Mouse (Mus musculus) left cerebral cortex, postnatal 10 days (tissue): ENCODE results near the gene Jaml. TPM values are rescaled to one million over a fixed set of nuclear protein-coding genes. Genes with fewer than 3 reads are reported as not detected.

Experiments
- DNase-seq, 2 experiments: peaks; one replicate each; pipeline ENCODE4 v3.0.0; 2021 to 2022; ENCODE audit warnings: low spot score in 2 of 2, mixed read lengths in 1 of 2; ENCODE audit errors: extremely low spot score in 1 of 2
- intact Hi-C: fragments of 180-260 bp; cut with DNase I; formaldehyde crosslinking; loops from one replicate; pipeline ENCODE4 v1.15.1; 2025
- total RNA-seq, 2 experiments: library from RNA; stranded (reverse); gene quantifications; 2 replicates each; pipeline ENCODE4 v1.2.3; 2021

Jaml gene
- total RNA-seq, 2 experiments from 2014 or later = 0.88 to 1.1 TPM

DNA sequence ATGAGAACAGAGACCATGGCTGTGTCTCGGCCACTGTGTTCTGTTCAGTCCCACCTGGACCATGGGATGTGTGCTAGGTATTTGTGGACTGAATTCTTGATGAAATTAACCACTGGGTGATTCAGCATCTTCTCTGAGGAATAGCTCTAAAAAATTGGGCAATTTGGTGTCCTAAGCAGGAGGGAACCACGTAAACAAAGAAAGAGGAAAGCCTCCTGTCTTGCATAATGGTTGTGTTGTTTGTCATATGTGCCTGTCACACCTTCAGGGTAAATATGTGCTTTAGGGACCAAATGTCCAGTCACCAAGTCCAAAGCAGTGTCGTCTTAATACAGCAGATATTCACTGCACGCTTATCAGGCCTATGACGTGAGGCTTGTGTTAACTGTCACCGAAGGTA lies 14.6 kb upstream of the Jaml start:
- intact Hi-C loops = no loop called here

DNA sequence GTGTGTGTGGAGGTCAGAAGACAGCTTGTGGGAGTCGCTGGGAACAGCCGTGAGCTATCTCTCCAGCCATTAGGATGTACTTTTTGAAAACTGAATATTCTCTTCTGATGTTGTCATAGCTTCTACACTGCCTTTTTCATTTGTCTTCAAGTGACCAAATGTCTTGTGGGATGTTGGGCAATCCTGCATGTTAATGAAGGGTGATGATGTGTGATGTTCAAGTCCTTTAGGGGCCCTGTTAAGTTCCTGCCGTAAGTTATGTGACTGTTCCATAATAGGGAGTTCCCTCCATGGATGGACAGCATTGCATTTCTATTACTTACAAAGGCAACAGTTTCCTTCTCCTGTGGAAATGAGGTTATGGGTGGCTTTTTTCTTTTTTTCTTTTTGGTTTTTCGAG lies 12.2 kb upstream of the Jaml start:
- DNase-seq = no peak
- intact Hi-C loops = no loop called here

More for the DNA sequence above, 14.6 kb upstream of the Jaml start:
- no peak for DNase-seq

DNA sequence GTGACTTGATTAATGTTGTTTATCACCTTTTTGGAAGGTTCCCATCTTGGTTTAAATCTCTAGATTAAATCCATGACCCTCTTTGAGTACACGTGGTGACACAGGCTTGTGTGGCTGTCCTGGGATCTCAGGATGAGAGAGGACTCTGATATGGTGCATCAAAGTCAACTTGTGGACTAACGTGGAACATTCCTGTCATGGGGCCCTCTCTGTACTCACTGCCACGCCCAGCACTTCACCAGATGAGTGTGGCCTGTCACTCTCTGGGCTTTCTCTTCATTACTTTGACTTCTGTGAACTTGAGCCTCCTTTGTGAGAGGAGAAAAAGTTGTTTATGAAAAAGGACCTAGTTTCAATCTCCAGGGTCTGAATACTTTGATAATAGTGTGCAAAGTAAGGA lies 7.2 kb upstream of the Jaml start:
- intact Hi-C loops = no loop called here
- no peak for DNase-seq

DNA sequence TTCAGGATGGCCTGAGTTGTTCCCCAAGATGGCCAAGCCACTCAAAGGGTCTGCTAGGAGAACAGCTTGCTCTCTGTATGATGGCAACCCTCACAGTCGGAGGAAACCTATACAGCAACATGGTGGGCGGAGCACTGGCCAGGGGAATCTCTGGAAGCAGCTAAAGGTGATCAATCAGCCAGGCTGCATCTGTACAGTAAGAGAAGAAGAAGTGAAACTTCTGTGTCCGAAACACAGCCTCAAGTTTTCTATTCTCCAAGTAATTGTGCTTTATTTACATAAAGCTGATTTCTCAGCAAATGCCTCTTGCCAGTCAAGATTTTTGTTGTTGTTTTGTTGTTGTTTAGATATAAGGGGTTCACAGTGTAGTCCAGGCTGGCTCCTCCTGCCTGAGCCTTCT lies 1.1 kb upstream of the Jaml start:
- no peak for DNase-seq
- intact Hi-C loops = no loop called here

DNA sequence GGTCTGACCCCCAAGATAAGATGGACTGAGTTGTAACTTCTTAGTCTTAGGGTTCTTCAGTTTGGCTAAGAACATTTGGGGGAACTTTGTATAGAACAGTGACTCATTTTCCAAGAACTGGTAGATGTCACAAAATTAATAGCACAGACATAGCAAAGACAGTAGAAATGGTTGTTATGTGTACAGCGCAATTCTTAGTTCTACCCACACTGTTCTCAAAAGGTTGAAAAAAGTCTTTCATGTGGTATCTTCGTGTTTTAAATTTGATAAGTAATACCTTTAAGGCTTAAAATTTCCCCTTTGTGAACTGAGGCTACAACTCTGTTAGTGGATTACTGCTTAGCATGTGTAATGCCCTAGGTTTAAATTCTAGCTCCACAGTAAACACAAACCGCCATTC lies 4.1 kb downstream of the Jaml start:
- intact Hi-C loops = no loop called here
- DNase-seq = no peak

DNA sequence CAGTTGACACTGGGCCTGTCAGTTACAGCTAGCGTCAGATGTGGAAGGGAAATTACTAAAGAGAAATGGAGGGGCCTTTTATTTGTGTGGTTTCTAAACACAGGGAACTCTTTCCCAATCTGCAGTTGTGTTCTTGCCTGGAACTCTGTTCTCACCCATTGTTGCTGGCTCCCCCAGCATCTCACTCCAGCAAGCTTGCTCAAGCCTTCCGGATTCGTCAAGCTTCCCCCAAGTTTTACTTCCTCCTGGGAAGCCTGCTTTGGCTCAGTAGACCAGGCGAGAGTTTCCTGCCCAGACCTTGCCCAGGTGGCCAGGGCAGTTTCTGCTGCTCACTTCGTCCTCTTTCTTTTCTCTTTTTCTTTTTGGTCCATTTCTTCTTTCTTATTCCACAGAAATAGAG lies 5.6 kb downstream of the Jaml start:
- intact Hi-C loops = no loop called here
- DNase-seq = no peak

DNA sequence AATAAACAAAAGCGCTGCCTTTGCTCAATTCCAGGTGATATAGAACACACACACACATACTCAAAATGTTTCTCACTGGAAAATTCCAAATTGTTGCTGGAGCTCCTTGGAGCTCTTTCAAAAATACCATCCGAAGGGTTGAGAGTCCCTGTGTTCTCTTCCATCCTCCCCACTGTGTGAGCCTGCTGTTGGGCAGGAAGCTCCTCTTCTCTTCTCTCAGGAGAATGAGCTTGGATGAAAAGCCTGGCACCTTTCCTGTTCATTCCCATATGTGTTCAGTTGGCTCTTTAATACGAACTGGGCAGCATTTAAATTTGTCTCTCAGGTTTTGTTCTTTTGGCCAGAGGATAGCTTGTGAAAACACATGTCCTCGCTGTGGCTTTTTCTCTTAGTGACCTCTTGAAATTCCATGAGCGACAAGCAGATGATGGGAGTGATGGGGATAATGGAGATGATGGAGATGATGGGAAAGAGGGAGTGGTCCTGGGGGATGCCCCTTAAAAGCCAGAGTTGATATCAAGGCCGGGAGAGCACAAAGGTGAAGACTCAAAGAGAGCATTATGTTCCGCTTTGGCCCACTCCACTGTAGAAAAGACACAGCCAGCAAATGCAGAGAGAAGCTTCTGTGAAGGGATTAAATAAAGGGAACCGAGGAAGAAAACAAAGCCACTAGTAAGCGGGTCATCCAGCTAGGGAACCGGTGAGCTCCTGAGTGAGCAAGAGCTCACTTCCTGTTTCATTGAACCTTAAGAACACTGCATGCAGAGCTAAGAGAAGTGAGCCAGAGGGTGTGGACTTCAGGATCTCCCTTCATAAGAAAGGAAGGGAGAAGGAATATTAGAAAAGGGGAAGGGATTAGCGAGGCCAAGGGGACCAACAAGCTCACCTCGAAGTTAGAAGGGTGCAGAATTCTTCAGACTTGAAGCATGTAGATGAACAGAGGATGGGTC lies 7.0 kb downstream of the Jaml start:
- intact Hi-C loops = no loop called here
- DNase-seq = no peak

DNA sequence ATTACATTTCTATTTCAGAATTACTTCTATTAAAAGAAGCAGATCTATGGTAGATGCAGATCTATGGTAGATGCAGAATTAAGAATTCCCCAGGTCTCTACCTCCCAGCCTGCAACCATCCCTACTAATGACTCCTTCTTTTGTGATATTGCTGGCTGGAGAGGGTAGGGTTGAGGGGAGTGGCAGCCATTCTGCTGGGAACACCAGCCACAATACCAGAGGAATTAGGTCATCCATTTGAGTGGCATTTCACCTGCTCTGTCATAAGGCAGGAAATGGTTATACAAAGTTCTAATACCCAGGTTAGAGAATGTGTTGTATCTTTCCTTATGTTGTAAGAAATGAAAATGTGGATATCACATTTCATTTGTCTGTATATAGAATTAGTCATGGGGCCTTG lies 9.1 kb downstream of the Jaml start:
- intact Hi-C loops = no loop called here
- DNase-seq = no peak

DNA sequence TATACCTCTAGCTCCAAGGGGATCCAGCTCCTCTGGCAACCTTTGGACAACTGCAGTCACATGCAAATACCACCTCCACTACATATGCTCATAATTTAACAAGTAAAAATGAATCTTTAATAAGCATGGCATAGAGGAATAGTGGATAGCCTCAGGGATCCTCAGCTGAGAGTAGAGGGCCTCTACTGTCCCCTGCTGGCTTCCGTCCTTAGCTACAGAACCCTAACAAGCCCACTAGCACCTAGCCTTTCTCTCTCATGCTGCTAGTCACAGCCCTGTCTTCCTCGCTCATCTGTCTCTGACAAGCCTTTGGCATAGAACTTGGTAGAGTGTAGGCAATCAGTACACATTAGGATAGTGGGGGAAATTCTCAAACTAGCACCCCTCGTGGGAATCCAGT lies 11.8 kb downstream of the Jaml start:
- intact Hi-C loops = no loop called here

DNA sequence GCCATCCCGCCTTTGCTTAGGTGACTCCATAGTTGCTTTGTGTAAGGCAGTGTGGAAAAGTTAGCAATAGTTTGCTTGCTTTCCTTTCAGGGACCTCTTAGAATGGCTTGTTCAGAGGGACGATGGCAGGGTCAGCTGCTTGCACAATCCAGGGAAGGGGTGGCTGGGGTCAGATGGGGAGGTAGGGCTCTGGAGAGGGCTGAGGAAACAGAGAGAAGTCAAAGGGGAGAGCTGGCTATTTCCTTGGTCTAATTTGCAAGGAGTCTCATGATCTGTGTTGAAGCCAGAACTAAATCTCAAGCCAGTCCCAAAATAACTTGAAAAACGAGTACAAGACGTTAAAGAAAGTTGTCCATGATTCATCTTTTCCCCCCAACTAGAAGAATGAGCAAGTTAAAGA lies 13.7 kb downstream of the Jaml start:
- DNase-seq = peak in 1 of 2 experiments; percentile 34
- intact Hi-C loops = no loop called here

More for the DNA sequence above, 11.8 kb downstream of the Jaml start:
- DNase-seq = no peak

DNA sequence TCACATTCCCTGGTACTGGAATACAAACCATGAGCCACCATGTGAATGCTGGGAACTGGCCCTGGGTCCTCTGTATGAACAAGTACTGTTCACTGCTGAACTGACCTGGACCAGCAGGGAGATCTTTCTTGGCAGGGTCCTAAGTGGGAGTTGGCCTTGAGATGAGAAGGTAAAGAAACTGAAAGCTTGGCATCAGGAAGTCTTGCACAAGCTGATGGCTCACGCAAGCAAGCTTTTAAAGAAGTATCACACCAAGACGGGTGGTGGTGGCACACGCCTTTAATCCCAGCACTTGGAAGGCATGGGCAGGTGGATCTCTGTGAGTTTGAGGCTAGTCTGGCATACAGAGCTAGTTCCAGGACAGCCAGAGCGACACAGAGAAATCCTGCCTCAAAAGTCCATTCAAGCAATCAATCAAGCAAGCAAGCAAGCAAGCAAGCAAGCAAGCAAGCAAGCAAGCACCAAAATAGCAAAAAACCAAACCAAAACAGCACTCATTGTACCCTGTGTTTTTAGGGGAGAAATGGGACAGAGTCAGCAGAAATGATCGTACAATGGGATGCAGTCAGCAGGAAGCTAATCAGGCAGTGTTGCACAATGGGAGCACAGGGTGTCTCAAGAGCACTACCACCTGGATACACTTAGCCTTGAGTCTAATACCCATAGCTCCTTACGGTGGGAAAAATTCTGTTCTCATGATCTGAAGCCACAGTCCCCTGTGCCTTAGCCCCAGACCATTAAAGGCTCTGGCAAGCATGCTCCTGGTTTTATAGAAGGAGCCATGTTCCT lies 16.4 kb downstream of the Jaml start:
- intact Hi-C loops = no loop called here
- no peak for DNase-seq

DNA sequence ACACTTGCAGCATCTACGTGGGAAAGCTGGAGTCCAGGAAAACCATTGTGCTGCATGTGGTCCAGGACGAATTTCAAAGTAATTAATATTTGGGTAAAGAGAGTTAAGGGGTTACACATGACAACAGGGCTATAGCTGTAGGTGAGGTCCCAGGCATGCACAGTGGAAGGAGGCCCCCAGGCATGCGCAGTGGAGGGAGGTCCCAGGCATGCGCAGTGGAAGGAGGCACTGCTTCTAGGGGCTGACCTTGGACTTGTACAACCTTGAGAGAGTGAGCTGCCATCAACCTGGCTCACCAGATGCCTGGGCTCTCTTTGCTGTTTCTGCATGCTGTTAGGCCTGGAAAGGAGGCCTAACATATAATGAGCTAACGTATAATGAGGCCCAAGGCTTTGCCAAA lies 18.9 kb downstream of the Jaml start:
- DNase-seq = no peak
- intact Hi-C loops = no loop called here

DNA sequence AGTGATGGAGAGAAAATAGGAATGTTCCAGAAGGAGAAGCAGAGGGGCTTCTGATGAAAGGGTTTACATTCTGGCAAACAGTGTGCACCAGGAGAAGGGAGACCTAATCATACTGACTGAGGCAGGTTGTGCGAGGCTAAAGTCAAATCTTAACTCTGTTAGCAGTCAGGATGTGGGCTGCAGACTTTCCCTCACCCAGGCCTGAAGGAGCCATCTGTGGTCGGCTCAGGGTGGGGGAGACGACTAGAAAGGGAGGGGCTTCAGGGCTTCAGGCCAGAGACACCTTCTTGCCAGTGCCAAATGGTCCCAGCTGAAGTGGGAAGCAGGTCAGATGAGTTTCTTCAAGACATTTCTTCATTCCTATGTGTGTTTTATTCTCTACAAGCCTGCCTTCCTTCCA lies 19.4 kb downstream of the Jaml start:
- intact Hi-C loops = no loop called here
- no peak for DNase-seq

DNA sequence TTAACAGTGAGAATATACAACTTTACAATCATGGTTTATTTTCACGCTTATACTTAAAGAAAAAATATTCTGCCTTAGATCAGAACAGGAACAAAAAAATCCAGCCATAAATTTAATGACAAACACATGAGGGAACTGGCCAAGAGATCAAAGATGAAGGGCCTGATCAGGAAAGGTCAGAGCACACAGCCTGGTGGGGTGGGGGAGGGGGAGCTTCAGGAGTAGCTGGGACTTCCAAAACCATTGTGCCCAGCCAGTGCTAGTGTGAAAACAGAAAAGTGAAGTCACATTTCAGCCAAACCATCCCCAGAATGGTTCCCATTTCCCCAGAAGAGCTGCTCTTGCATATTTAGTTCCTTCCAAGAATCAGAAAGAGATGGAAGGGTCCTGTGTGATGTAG lies 23.5 kb downstream of the Jaml start:
- no peak for DNase-seq
- intact Hi-C loops = no loop called here

DNA sequence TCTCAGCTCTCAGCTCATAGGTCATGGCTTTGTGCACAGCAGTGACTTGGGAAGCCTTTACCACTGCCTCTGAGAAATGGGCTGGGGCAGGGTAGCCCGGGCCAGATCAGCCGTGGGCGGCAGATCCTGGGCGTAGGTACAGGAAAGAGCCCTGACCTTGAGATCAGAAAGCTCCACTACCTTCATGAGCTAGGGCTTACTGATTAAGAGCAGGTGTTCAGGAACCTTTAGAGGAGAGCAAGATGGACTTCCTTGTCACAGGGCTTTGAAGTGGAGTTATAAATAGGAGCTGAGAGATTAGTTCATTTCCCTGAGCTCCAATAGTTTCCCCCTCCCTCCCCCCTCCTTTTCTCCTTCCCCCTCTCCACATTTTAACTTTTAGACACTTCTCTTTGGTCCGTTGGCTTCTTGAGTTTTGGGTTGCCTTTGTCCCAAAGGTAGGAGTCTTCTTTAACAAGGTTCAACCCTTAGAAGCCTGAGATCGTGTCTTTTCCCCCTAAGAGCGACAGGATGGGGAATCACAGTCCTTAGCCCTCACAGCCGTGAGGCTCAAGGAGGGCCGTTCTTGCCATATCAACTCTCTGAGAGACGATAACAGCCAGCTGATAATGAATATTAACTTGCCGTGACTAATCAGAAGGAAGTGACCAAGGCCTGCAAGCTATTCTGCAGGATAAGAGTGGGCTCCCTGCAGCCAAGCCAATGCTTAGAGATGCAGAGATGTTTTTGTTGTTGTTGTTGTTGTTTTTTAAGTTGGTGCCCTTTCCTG lies 24.4 kb downstream of the Jaml start:
- intact Hi-C loops = no loop called here
- DNase-seq = no peak

DNA sequence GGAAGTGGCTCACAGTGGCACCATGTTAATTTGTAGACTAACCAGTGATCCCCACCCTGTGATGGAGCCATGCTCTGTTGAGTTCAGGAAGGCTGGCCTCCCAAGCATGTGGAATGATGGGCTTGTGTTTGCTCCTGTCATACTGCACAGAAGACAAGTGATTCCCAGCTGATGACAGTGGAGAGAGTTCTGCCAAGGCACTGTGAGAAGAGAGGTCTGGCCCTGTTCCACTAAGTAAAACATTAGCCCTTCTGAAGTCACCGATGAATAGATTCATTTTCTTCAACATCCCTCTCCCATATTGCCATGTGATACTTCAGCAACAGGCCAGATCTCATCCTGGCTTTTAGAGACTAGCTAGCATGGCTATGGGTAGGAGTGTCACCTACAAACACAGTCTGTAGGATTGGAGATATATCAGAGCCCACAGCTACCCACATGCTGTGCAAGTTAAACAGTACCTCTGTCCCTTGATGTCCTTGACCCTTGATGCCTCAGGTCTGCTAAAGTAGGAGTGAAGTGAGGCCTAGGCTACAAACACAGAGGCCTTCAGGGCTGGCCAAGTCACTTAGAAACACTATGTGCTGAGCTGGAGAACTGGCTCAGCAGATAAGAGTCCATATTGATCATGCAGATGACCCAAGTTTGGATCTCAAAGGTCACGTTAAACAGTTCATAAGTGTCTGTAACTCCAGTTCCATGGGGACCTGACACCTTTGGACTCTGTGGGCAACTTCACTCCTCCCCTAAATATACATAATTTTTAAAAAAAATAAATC lies 26.8 kb downstream of the Jaml start:
- DNase-seq = no peak
- intact Hi-C loops = no loop called here

DNA sequence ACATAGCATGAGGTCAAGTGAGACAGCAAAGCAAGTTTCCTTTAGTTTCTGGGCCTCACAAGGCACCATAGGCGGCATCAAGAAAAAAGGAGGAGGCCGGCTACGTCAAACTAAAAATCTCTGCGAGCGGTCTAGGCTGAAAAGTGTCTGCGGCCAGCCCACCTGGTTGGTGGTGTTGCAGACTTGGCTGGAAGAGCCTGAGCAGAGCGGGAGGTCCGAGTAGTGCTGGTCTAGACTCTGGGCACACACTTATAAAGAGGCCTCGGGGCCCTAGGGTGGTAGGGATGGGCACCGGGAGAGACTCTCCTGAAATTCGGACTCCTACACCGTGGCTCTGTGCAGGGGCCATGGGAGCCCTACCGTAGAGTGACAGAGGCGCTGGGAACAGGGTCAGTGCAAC lies 36.7 kb downstream of the Jaml start:
- intact Hi-C loops = no loop called here

DNA sequence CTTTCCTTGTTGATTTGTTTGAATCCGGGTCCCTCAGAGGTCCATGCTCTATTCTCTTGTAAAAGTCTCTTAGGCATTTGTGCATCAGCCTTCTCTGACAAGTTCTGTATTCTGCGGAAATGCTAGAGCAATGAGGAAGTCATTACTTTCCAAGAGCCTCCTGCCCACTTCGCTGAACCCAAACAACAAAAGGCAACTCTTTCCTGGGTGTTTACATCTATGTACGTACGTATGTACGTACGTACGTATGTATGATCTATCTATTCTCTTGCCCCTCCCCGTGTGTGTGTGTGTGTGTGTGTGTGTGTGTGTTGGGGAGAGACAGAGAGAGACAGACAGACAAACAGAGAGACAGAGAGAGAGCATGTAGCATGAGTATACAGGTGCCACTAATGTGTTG lies 37.8 kb downstream of the Jaml start:
- intact Hi-C loops = no loop called here
- no peak for DNase-seq

More for the DNA sequence above, 36.7 kb downstream of the Jaml start:
- peak in 1 of 2 experiments; percentile 68 for DNase-seq
